Mouse (Mus musculus): ENCODE measurements around the gene Snx7. TPM values are rescaled to one million over a fixed set of nuclear protein-coding genes. Genes with fewer than 3 reads are reported as not detected.

Snx7 gene
- total and polyA plus RNA-seq, 3 experiments, result not detected

GRCm38 (mm10) chr3:117817635-117818034 is 51.1 kb downstream of the Snx7 start:
- dilution Hi-C loops (cut with MboI; ENCODE audit: extremely low pct_ligation_motif_present, extremely low pct_unique_long_range_greater_than_20kb, low sequenced_read_pairs) (no loop called here), in situ Hi-C loops (cut with MboI; ENCODE audit: low pct_ligation_motif_present, low pct_unique_long_range_greater_than_20kb, low sequenced_read_pairs) (no loop called here)
- H3K9ac ChIP-seq (ENCODE audit: insufficient read depth, low read depth), result no peak overlapping the region
- no peak for DNase-seq (ENCODE audit: extremely low read depth)
- H3K4me2 ChIP-seq (ENCODE audit: insufficient read depth, low read depth, poor library complexity, severe bottlenecking), result no peak overlapping the region
- H3K4me3 ChIP-seq (replicated peaks in 1 of 3; ENCODE audit: low read depth in 2 of 3, low read length in 2 of 3, poor library complexity in 1 of 3), result no peak overlapping the region
- H3K27me3 ChIP-seq (replicated peaks), result no peaks in the 10 kb centered on the region
- no peaks in the 10 kb centered on the region for H3K9me3 ChIP-seq (replicated peaks; ENCODE audit: low read length)
- no peaks in the 10 kb centered on the region for H3K4me1 ChIP-seq (ENCODE audit: control insufficient read depth in 1 of 2, insufficient read depth in 2 of 2)
- no peak overlapping the region for H3K27ac ChIP-seq (ENCODE audit: insufficient read depth, low read depth)
- TF ChIP-seq USF1 (IDR thresholded peaks at IDR 0.05; ENCODE audit: low read depth, low read length) (no peak), GABPA (IDR thresholded peaks at IDR 0.05; ENCODE audit: insufficient replicate concordance, low read depth, low read length) (no peak), TBP (conservative IDR thresholded peaks at IDR 0.05; ENCODE audit: low read depth, low read length) (no peak), NELFE (IDR thresholded peaks at IDR 0.05; ENCODE audit: low read depth, low read length) (no peak), UBTF (IDR thresholded peaks at IDR 0.05; ENCODE audit: low read depth, low read length) (no peak), RCOR1 (conservative IDR thresholded peaks at IDR 0.05; ENCODE audit: low read depth, low read length) (no peak), MAZ (IDR thresholded peaks at IDR 0.05; ENCODE audit: low read depth, low read length) (no peak), ZMIZ1 (IDR thresholded peaks at IDR 0.05; ENCODE audit: low read depth, low read length) (no peak), ELF1 (IDR thresholded peaks at IDR 0.05; ENCODE audit: low read depth, low read length) (no peak), CHD1 (IDR thresholded peaks at IDR 0.05; ENCODE audit: low read depth, low read length) (no peak), CTCF (conservative IDR thresholded peaks at IDR 0.05 in 1 of 2, IDR thresholded peaks at IDR 0.05 in 1 of 2; ENCODE audit: low read depth in 2 of 2, low read length in 2 of 2) (no peak), SMC3 (IDR thresholded peaks at IDR 0.05; ENCODE audit: low read depth, low read length) (no peak), JUN (IDR thresholded peaks at IDR 0.05; ENCODE audit: insufficient read depth, low read depth, low read length) (no peak), ETS1 (conservative IDR thresholded peaks at IDR 0.05; ENCODE audit: low read depth, low read length) (no peak), HCFC1 (IDR thresholded peaks at IDR 0.05; ENCODE audit: low read depth, low read length) (no peak), CHD2 (IDR thresholded peaks at IDR 0.05; ENCODE audit: low read length) (no peak), TCF12 (IDR thresholded peaks at IDR 0.05; ENCODE audit: low read depth, low read length) (no peak), RAD21 (IDR thresholded peaks at IDR 0.05; ENCODE audit: low read depth, low read length) (no peak), BHLHE40 (IDR thresholded peaks at IDR 0.05; ENCODE audit: low read depth, low read length) (no peak)
- no peaks in the 10 kb centered on the region for H3K79me2 ChIP-seq (replicated peaks; ENCODE audit: control insufficient read depth, extremely low read depth, insufficient read depth, poor library complexity, severe bottlenecking)
- H3K36me3 ChIP-seq (replicated peaks in 1 of 2; ENCODE audit: control insufficient read depth in 1 of 2, insufficient read depth in 1 of 2, low read length in 1 of 2), result no peaks in the 10 kb centered on the region

DNA sequence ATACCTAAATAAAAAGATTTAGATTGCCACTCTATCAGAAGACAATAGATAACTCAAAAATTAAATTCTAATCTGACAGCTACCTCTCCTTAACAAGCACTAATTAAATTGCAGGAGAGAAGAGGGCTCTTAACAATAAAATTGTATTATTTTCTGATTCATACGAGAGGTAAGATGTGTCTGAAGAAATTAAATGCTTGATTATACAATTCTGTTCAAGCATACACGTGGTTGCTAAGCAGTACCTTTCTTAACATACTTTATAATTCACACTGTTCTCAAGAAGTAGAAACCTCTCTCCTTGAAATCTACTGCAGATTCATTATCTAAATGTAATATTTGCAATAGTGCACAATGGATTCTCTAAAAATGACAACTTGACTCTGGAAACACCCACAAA is 54.5 kb downstream of the Snx7 start:
- Histone ChIP-seq H3K36me3 (replicated peaks in 1 of 2; ENCODE audit: control insufficient read depth in 1 of 2, insufficient read depth in 1 of 2, low read length in 1 of 2) (no peaks in the 10 kb centered on the region), H3K4me1 (ENCODE audit: control insufficient read depth in 1 of 2, insufficient read depth in 2 of 2) (no peaks in the 10 kb centered on the region), H3K4me2 (ENCODE audit: insufficient read depth, low read depth, poor library complexity, severe bottlenecking) (no peak overlapping the region), H3K27me3 (replicated peaks) (no peaks in the 10 kb centered on the region), H3K4me3 (replicated peaks in 1 of 3; ENCODE audit: low read depth in 2 of 3, low read length in 2 of 3, poor library complexity in 1 of 3) (no peak overlapping the region), H3K79me2 (replicated peaks; ENCODE audit: control insufficient read depth, extremely low read depth, insufficient read depth, poor library complexity, severe bottlenecking) (no peaks in the 10 kb centered on the region), H3K9ac (ENCODE audit: insufficient read depth, low read depth) (no peak overlapping the region), H3K9me3 (replicated peaks; ENCODE audit: low read length) (no peaks in the 10 kb centered on the region), H3K27ac (ENCODE audit: insufficient read depth, low read depth) (no peak overlapping the region)
- dilution Hi-C loops (cut with MboI; ENCODE audit: extremely low pct_ligation_motif_present, extremely low pct_unique_long_range_greater_than_20kb, low sequenced_read_pairs) (no loop called here), in situ Hi-C loops (cut with MboI; ENCODE audit: low pct_ligation_motif_present, low pct_unique_long_range_greater_than_20kb, low sequenced_read_pairs) (no loop called here)
- no peak for DNase-seq (ENCODE audit: extremely low read depth)
- TF ChIP-seq JUND (conservative IDR thresholded peaks at IDR 0.05; ENCODE audit: low read depth, low read length) (no peak), CTCF (conservative IDR thresholded peaks at IDR 0.05 in 1 of 2, IDR thresholded peaks at IDR 0.05 in 1 of 2; ENCODE audit: low read depth in 2 of 2, low read length in 2 of 2) (no peak), IRF4 (IDR thresholded peaks at IDR 0.05; ENCODE audit: low read depth, low read length) (no peak), SMC3 (IDR thresholded peaks at IDR 0.05; ENCODE audit: low read depth, low read length) (no peak), MAZ (IDR thresholded peaks at IDR 0.05; ENCODE audit: low read depth, low read length) (no peak), UBTF (IDR thresholded peaks at IDR 0.05; ENCODE audit: low read depth, low read length) (no peak), MAFK (IDR thresholded peaks at IDR 0.05; ENCODE audit: insufficient replicate concordance, low read length) (no peak), KAT2A (IDR thresholded peaks at IDR 0.05; ENCODE audit: insufficient replicate concordance, low read length) (no peak), SIN3A (IDR thresholded peaks at IDR 0.05; ENCODE audit: low read length) (no peak), ZKSCAN1 (IDR thresholded peaks at IDR 0.05; ENCODE audit: borderline replicate concordance, low read depth, low read length) (no peak), NRF1 (IDR thresholded peaks at IDR 0.05; ENCODE audit: low read depth, low read length) (no peak), TBP (conservative IDR thresholded peaks at IDR 0.05; ENCODE audit: low read depth, low read length) (no peak), ZNF384 (IDR thresholded peaks at IDR 0.05; ENCODE audit: low read depth, low read length) (no peak), EP300 (IDR thresholded peaks at IDR 0.05; ENCODE audit: low read length) (no peak), RCOR1 (conservative IDR thresholded peaks at IDR 0.05; ENCODE audit: low read depth, low read length) (no peak), MXI1 (IDR thresholded peaks at IDR 0.05; ENCODE audit: low read depth, low read length) (no peak), TCF12 (IDR thresholded peaks at IDR 0.05; ENCODE audit: low read depth, low read length) (no peak), MYC (IDR thresholded peaks at IDR 0.05; ENCODE audit: low read depth, low read length) (no peak), ZMIZ1 (IDR thresholded peaks at IDR 0.05; ENCODE audit: low read depth, low read length) (no peak), PAX5 (IDR thresholded peaks at IDR 0.05; ENCODE audit: low read length) (no peak)
